Comparison of ENCODE assay signal across 28 mouse cellular contexts in genomic region chr11:26201778-26202097, GRCm38 (mm10). TPM values are rescaled to one million over a fixed set of nuclear protein-coding genes. Genes with fewer than 3 reads are reported as not detected.
A peak's percentile ranks its signal among the peaks of the same experiment; 100 is the strongest.
DNase-seq lines count a peak whose midpoint lies in the region; ATAC-seq and TF ChIP-seq lines count a peak whose summit lies in the region.
"Had no signal": no experiment of that assay in that cellular context is flagged by ENCODE, and none has a peak within 500 bp of the region (broad histone marks: within the 10 kb centered on the region; RNA-seq: fewer than 3 reads in every experiment).

No protein-coding gene starts in this region.

- H3K9ac ChIP-seq in forebrain, embryonic 13.5 days, result no peak overlapping the region
- no peak overlapping the region for H3K9ac ChIP-seq in forebrain, embryonic 14.5 days (ENCODE audit: low read length)
- no peak overlapping the region for H3K9ac ChIP-seq in intestine, embryonic 16.5 days (ENCODE audit: low read depth, low read length)
- H3K9ac ChIP-seq in intestine, postnatal 0 days (ENCODE audit: low read depth, low read length), result no peak overlapping the region
- no peak overlapping the region for H3K9ac ChIP-seq in midbrain, embryonic 11.5 days (ENCODE audit: low read length)
- no peak overlapping the region for H3K9ac ChIP-seq in midbrain, embryonic 14.5 days (replicated peaks; ENCODE audit: low read length)
- H3K9ac ChIP-seq in embryonic facial prominence, embryonic 13.5 days, result no peak overlapping the region
- H3K9ac ChIP-seq: forebrain, embryonic 12.5 days; kidney, embryonic 15.5 days; lung, embryonic 15.5 days had no signal

- no peak overlapping the region for H3K4me3 ChIP-seq in forebrain, embryonic 13.5 days
- no peak overlapping the region for H3K4me3 ChIP-seq in forebrain, embryonic 14.5 days (ENCODE audit: low read depth, low read length)
- no peak overlapping the region for H3K4me3 ChIP-seq in intestine, embryonic 16.5 days (ENCODE audit: low read length)
- H3K4me3 ChIP-seq in intestine, postnatal 0 days (ENCODE audit: low read depth, low read length), result no peak overlapping the region
- H3K4me3 ChIP-seq in midbrain, embryonic 11.5 days (ENCODE audit: low read depth, low read length), result no peak overlapping the region
- no peak overlapping the region for H3K4me3 ChIP-seq in midbrain, embryonic 14.5 days (replicated peaks; ENCODE audit: low read depth, low read length)
- no peak overlapping the region for H3K4me3 ChIP-seq in embryonic facial prominence, embryonic 13.5 days
- H3K4me3 ChIP-seq: forebrain, embryonic 12.5 days; gastrocnemius, adult 2 months; kidney, embryonic 15.5 days; layer of hippocampus, adult 2 months; lung, embryonic 15.5 days had no signal

- no peaks in the 10 kb centered on the region for H3K36me3 ChIP-seq in forebrain, embryonic 13.5 days (ENCODE audit: poor library complexity, severe bottlenecking)
- no peaks in the 10 kb centered on the region for H3K36me3 ChIP-seq in forebrain, embryonic 14.5 days (ENCODE audit: control insufficient read depth, insufficient read depth, low read length)
- no peaks in the 10 kb centered on the region for H3K36me3 ChIP-seq in intestine, embryonic 16.5 days (ENCODE audit: control insufficient read depth, insufficient read depth, low read length)
- no peaks in the 10 kb centered on the region for H3K36me3 ChIP-seq in intestine, postnatal 0 days (ENCODE audit: control insufficient read depth, insufficient read depth)
- H3K36me3 ChIP-seq in midbrain, embryonic 11.5 days (ENCODE audit: control insufficient read depth, insufficient read depth, low read length), result no peaks in the 10 kb centered on the region
- H3K36me3 ChIP-seq in midbrain, embryonic 14.5 days (ENCODE audit: control insufficient read depth, insufficient read depth, low read length), result no peaks in the 10 kb centered on the region
- H3K36me3 ChIP-seq in embryonic facial prominence, embryonic 13.5 days, result no peaks in the 10 kb centered on the region
- H3K36me3 ChIP-seq: forebrain, embryonic 12.5 days; kidney, embryonic 15.5 days; lung, embryonic 15.5 days had no signal

- no peaks in the 10 kb centered on the region for H3K27me3 ChIP-seq in forebrain, embryonic 13.5 days
- H3K27me3 ChIP-seq in forebrain, embryonic 14.5 days (replicated peaks; ENCODE audit: control insufficient read depth, insufficient read depth, low read length), result no peaks in the 10 kb centered on the region
- no peaks in the 10 kb centered on the region for H3K27me3 ChIP-seq in intestine, embryonic 16.5 days (replicated peaks; ENCODE audit: control insufficient read depth, insufficient read depth, low read length)
- no peaks in the 10 kb centered on the region for H3K27me3 ChIP-seq in intestine, postnatal 0 days (replicated peaks; ENCODE audit: control insufficient read depth, insufficient read depth, low read length)
- no peaks in the 10 kb centered on the region for H3K27me3 ChIP-seq in midbrain, embryonic 11.5 days (ENCODE audit: control insufficient read depth, insufficient read depth, low read length)
- no peaks in the 10 kb centered on the region for H3K27me3 ChIP-seq in midbrain, embryonic 14.5 days (ENCODE audit: control insufficient read depth, insufficient read depth, low read length)
- no peaks in the 10 kb centered on the region for H3K27me3 ChIP-seq in embryonic facial prominence, embryonic 13.5 days
- H3K27me3 ChIP-seq: forebrain, embryonic 12.5 days; kidney, embryonic 15.5 days; lung, embryonic 15.5 days; Patski had no signal

- no peak for DNase-seq in forebrain, embryonic 14.5 days (ENCODE audit: low spot score)
- DNase-seq in midbrain, embryonic 11.5 days (ENCODE audit: low spot score, missing footprints), result no peak
- DNase-seq in midbrain, embryonic 14.5 days, result no peak
- DNase-seq in left cerebral cortex, postnatal 36 days (ENCODE audit: low spot score in 2 of 2), result no peak
- DNase-seq: adrenal gland, postnatal 10 days; cerebellum, adult 8-10 months; cerebellum, postnatal 25 days; gastrocnemius, adult 2 months; gastrocnemius, postnatal 36 days; heart, adult 18-20 months; heart, postnatal 36 days; kidney, adult 11 months; kidney, postnatal 36 days; left cerebral cortex, postnatal 4 days; thymus, adult 2 months; thymus, postnatal 4 days had no signal

- H3K9me3 ChIP-seq in forebrain, embryonic 13.5 days (replicated peaks), result no peaks in the 10 kb centered on the region
- no peaks in the 10 kb centered on the region for H3K9me3 ChIP-seq in forebrain, embryonic 14.5 days (replicated peaks; ENCODE audit: control insufficient read depth, low read length)
- no peaks in the 10 kb centered on the region for H3K9me3 ChIP-seq in intestine, embryonic 16.5 days (ENCODE audit: control insufficient read depth, low read length)
- H3K9me3 ChIP-seq in intestine, postnatal 0 days (ENCODE audit: control insufficient read depth), result no peaks in the 10 kb centered on the region
- no peaks in the 10 kb centered on the region for H3K9me3 ChIP-seq in midbrain, embryonic 11.5 days (ENCODE audit: control insufficient read depth, low read length)
- H3K9me3 ChIP-seq in midbrain, embryonic 14.5 days (ENCODE audit: control insufficient read depth, low read length), result no peaks in the 10 kb centered on the region
- H3K9me3 ChIP-seq in embryonic facial prominence, embryonic 13.5 days, result no peaks in the 10 kb centered on the region
- H3K9me3 ChIP-seq: forebrain, embryonic 12.5 days; kidney, embryonic 15.5 days; lung, embryonic 15.5 days had no signal

- no peak overlapping the region for H3K4me2 ChIP-seq in forebrain, embryonic 13.5 days
- no peak overlapping the region for H3K4me2 ChIP-seq in forebrain, embryonic 14.5 days (ENCODE audit: low read length)
- H3K4me2 ChIP-seq in intestine, embryonic 16.5 days (ENCODE audit: low read depth, low read length), result no peak overlapping the region
- H3K4me2 ChIP-seq in intestine, postnatal 0 days (replicated peaks; ENCODE audit: low read depth), result no peak overlapping the region
- no peak overlapping the region for H3K4me2 ChIP-seq in midbrain, embryonic 11.5 days
- H3K4me2 ChIP-seq in midbrain, embryonic 14.5 days (ENCODE audit: low read length), result no peak overlapping the region
- H3K4me2 ChIP-seq in embryonic facial prominence, embryonic 13.5 days, result no peak overlapping the region
- H3K4me2 ChIP-seq: forebrain, embryonic 12.5 days; heart, embryonic 11.5 days; kidney, embryonic 15.5 days; lung, embryonic 15.5 days had no signal

- ATAC-seq in forebrain, embryonic 13.5 days, result peak; percentile 31; the same call in 1 of the 2 replicates
- no peak for ATAC-seq in forebrain, embryonic 14.5 days
- ATAC-seq in intestine, embryonic 16.5 days, result peak; percentile 36; the same call in 1 of the 2 replicates
- no peak for ATAC-seq in intestine, postnatal 0 days
- peak; percentile 14; the same call in 1 of the 2 replicates for ATAC-seq in midbrain, embryonic 11.5 days (ENCODE audit: low FRiP score)
- ATAC-seq in midbrain, embryonic 14.5 days (ENCODE audit: low FRiP score, low TSS enrichment), result no peak; the same call in 1 of the 2 replicates
- ATAC-seq in embryonic facial prominence, embryonic 13.5 days (ENCODE audit: insufficient number of reproducible peaks, insufficient read depth, low FRiP score, low TSS enrichment, low read depth), result peak; percentile 20; the same call in 1 of the 2 replicates
- ATAC-seq: Patski had no signal

- H3K27ac ChIP-seq in forebrain, embryonic 13.5 days, result no peak overlapping the region
- H3K27ac ChIP-seq in forebrain, embryonic 14.5 days (ENCODE audit: low read depth, low read length), result no peak overlapping the region
- H3K27ac ChIP-seq in intestine, embryonic 16.5 days (ENCODE audit: low read length), result no peak overlapping the region
- H3K27ac ChIP-seq in intestine, postnatal 0 days (ENCODE audit: low read depth, low read length), result no peak overlapping the region
- H3K27ac ChIP-seq in midbrain, embryonic 11.5 days (ENCODE audit: low read depth, low read length), result no peak overlapping the region
- no peak overlapping the region for H3K27ac ChIP-seq in midbrain, embryonic 14.5 days (replicated peaks; ENCODE audit: low read depth, low read length)
- no peak overlapping the region for H3K27ac ChIP-seq in embryonic facial prominence, embryonic 13.5 days
- H3K27ac ChIP-seq: forebrain, embryonic 12.5 days; gastrocnemius, adult 2 months; kidney, embryonic 15.5 days; layer of hippocampus, adult 2 months; lung, embryonic 15.5 days had no signal

- no peak for TF ChIP-seq CTCF in intestine, postnatal 0 days (IDR thresholded peaks at IDR 0.05; ENCODE audit: low read depth)

- intact Hi-C loops in left cerebral cortex, postnatal 36 days (cut with DNase I), result loop anchor here (10.0 kb wide), 1 partner anchor 583 kb away; no protein-coding TSS in a partner anchor

- H3K4me1 ChIP-seq in forebrain, embryonic 13.5 days, result no peaks in the 10 kb centered on the region
- H3K4me1 ChIP-seq in forebrain, embryonic 14.5 days (ENCODE audit: control insufficient read depth, insufficient read depth, low read length), result no peaks in the 10 kb centered on the region
- 0 out of 2 replicates have a peak, but pooled peaks cover 2% of the 10 kb centered on the region for H3K4me1 ChIP-seq in intestine, embryonic 16.5 days (ENCODE audit: control insufficient read depth, insufficient read depth, low read length)
- no peaks in the 10 kb centered on the region for H3K4me1 ChIP-seq in intestine, postnatal 0 days (replicated peaks; ENCODE audit: control insufficient read depth, insufficient read depth, low read length)
- H3K4me1 ChIP-seq in midbrain, embryonic 11.5 days (ENCODE audit: control insufficient read depth, insufficient read depth, low read length), result no peaks in the 10 kb centered on the region
- no peaks in the 10 kb centered on the region for H3K4me1 ChIP-seq in midbrain, embryonic 14.5 days (ENCODE audit: control insufficient read depth, insufficient read depth, low read length)
- no peaks in the 10 kb centered on the region for H3K4me1 ChIP-seq in embryonic facial prominence, embryonic 13.5 days
- H3K4me1 ChIP-seq: forebrain, embryonic 12.5 days; kidney, embryonic 15.5 days; lung, embryonic 15.5 days had no signal

RNA-seq across cellular contexts. Expression of gene 5730522E02Rik, which starts 8.8 kb away (rescaled TPM):
- polyA plus RNA-seq in forebrain, embryonic 13.5 days (2015; fragmentation: Nextera tagmentation; extraction: Ambion mirVana), result 15.9 and 17.1 TPM in 2 replicates
- polyA plus RNA-seq in forebrain, embryonic 14.5 days (2014; fragmentation: Nextera tagmentation; extraction: Ambion mirVana), result 14.6 and 14.9 TPM in 2 replicates
- 0.66 and 0.92 TPM in 2 replicates for polyA plus RNA-seq in intestine, embryonic 16.5 days (2015; fragmentation: Nextera tagmentation; extraction: Ambion mirVana)
- 0.59 and 0.77 TPM in 2 replicates for polyA plus RNA-seq in intestine, postnatal 0 days (2015; fragmentation: Nextera tagmentation; extraction: Ambion mirVana)
- 4.6 and 5.1 TPM in 2 replicates for polyA plus RNA-seq in midbrain, embryonic 11.5 days (2014; fragmentation: Nextera tagmentation; extraction: Ambion mirVana)
- 14.8 and 19.0 TPM in 2 replicates for polyA plus RNA-seq in midbrain, embryonic 14.5 days (2014; fragmentation: Nextera tagmentation; extraction: Ambion mirVana)
- polyA plus RNA-seq in embryonic facial prominence, embryonic 13.5 days (2015; fragmentation: Nextera tagmentation; extraction: Ambion mirVana), result 7.8 and 8.7 TPM in 2 replicates
- total RNA-seq in left cerebral cortex, postnatal 36 days (2021), result 10 to 100 TPM in 1 of 2 experiments, 1 to 10 TPM in 1; 9.3 to 14.9 TPM
- total RNA-seq: gastrocnemius, adult 2 months; gastrocnemius, postnatal 36 days; heart, adult 18-20 months; heart, postnatal 36 days; MEL; monocyte, adult 5-6 weeks had no signal
- polyA plus RNA-seq: Patski had no signal

Comparison
In these comparisons a context has a peak if more than half of its experiments do, and no peak if none do; other contexts are left out.
1. ATAC-seq: peak in forebrain, embryonic 13.5 days (single experiment), intestine, embryonic 16.5 days (single experiment), midbrain, embryonic 11.5 days (single experiment) and embryonic facial prominence, embryonic 13.5 days (single experiment); none in forebrain, embryonic 14.5 days (single experiment), intestine, postnatal 0 days (single experiment) and midbrain, embryonic 14.5 days (single experiment).